Mouse (Mus musculus) hindbrain, postnatal 0 days (tissue): ENCODE measurements around the gene Aldh3b2. TPM values are rescaled to one million over a fixed set of nuclear protein-coding genes. Genes with fewer than 3 reads are reported as not detected.

Source experiments
- ATAC-seq: fragments of 200-750 bp; cut with Nextera tagmentation; 2 replicates; pipeline ENCODE4 v1.8.0; 2017; ENCODE audit warnings: mild to moderate bottlenecking, moderate TSS enrichment, moderate library complexity
- DNase-seq: peaks from one replicate; pipeline ENCODE4 v3.0.0-alpha.2; 2015; ENCODE audit warnings: low spot score
- H3K27ac ChIP-seq: fragments of 300-500 bp; sonication (generic); 2 replicates; pipeline ENCODE4 v1.5.1; 2014; ENCODE audit warnings: mild to moderate bottlenecking
- H3K27me3 ChIP-seq: fragments of 300-500 bp; sonication (generic); 2 replicates; pipeline ENCODE4 v1.6.1; 2014; ENCODE audit warnings: low read length, mixed read lengths; ENCODE audit not compliant: insufficient read depth
- H3K36me3 ChIP-seq: fragments of 300-500 bp; sonication (generic); 2 replicates; pipeline ENCODE4 v1.6.1; 2014; ENCODE audit warnings: low read length, mixed read lengths; ENCODE audit not compliant: insufficient read depth
- H3K4me1 ChIP-seq: fragments of 300-500 bp; sonication (generic); 2 replicates; pipeline ENCODE4 v1.6.1; 2014; ENCODE audit warnings: antibody characterized with exemption, low read length, mixed read lengths; ENCODE audit not compliant: insufficient read depth
- H3K4me2 ChIP-seq: fragments of 300-500 bp; sonication (generic); 2 replicates; pipeline ENCODE4 v1.6.1; 2014; ENCODE audit warnings: low read depth, mild to moderate bottlenecking, low read length, moderate library complexity, mixed read lengths
- H3K4me3 ChIP-seq: fragments of 300-500 bp; sonication (generic); 2 replicates; pipeline ENCODE4 v1.5.1; 2014; ENCODE audit warnings: low read length
- H3K9ac ChIP-seq: fragments of 300-500 bp; sonication (generic); replicated peaks from 2 replicates; pipeline ENCODE4 v1.6.1; 2014; ENCODE audit warnings: mild to moderate bottlenecking, low read length, moderate library complexity, mixed read lengths
- H3K9me3 ChIP-seq: fragments of 300-500 bp; sonication (generic); 2 replicates; pipeline ENCODE4 v1.6.1; 2016; ENCODE audit warnings: low read length, mixed read lengths
- CTCF ChIP-seq: IDR thresholded peaks from 2 replicates; pipeline ENCODE4 v1.5.1; 2016; ENCODE audit warnings: antibody characterized with exemption, control low read depth, low read depth
- WGBS: fragments of 180-500 bp; shearing (Covaris S2); extraction: QIAGEN DNeasy Blood & Tissue Kit; methylation state at CpG from one replicate; pipeline ENCODE4 v1.1.7; 2014; 5-methylcytosine and 5-hydroxymethylcytosine counted together
- polyA plus RNA-seq: library from polyadenylated mRNA; unstranded; fragments of >200 nt; fragmentation: Nextera tagmentation; extraction: Ambion mirVana; gene quantifications from 2 replicates; pipeline ENCODE4 v1.2.1, GENCODE M21; 2015
- total RNA-seq: library from RNA; depleted of rRNA; stranded (reverse); fragments of >200 nt; gene quantifications from 2 replicates; pipeline ENCODE4 v1.2.3, GENCODE M21; 2014

Aldh3b2 gene
- total and polyA plus RNA-seq, 2 experiments from 2014 or later, result 0.95 to 1.1 TPM

GRCm38 (mm10) chr19:3926685-3927084 is 45.4 kb upstream of the Aldh3b2 start:
- DNase-seq (no peak), ATAC-seq (no peak)
- H3K4me3 ChIP-seq, result no peak overlapping the region
- no peak overlapping the region for H3K4me2 ChIP-seq
- no peaks in the 10 kb centered on the region for H3K36me3 ChIP-seq
- 58% methylated on average over 6 of the region's 6 CpGs for WGBS
- H3K4me1 ChIP-seq, result 0 out of 2 replicates have a peak, but pooled peaks cover 9% of the 10 kb centered on the region
- no peak for TF ChIP-seq CTCF
- no peaks in the 10 kb centered on the region for H3K27me3 ChIP-seq
- H3K9ac ChIP-seq, result no peak overlapping the region
- H3K9me3 ChIP-seq, result no peaks in the 10 kb centered on the region
- H3K27ac ChIP-seq, result no peak overlapping the region

- no peak for ATAC-seq
- Histone ChIP-seq H3K4me2 (no peak overlapping the region), H3K9ac (no peak overlapping the region), H3K4me3 (no peak overlapping the region), H3K4me1 (0 out of 2 replicates have a peak, but pooled peaks cover 9% of the 10 kb centered on the region), H3K36me3 (no peaks in the 10 kb centered on the region), H3K27me3 (no peaks in the 10 kb centered on the region), H3K9me3 (no peaks in the 10 kb centered on the region), H3K27ac (no peak overlapping the region)
- TF ChIP-seq CTCF, result no peak
- DNase-seq, result no peak
- 88% methylated on average over 4 of the region's 4 CpGs for WGBS
These were observed 44.1 kb upstream of the Aldh3b2 start for GRCm38 (mm10) chr19:3927989-3928388.

GRCm38 (mm10) chr19:3928779-3929178 is 43.3 kb upstream of the Aldh3b2 start:
- ATAC-seq, result no peak

GRCm38 (mm10) chr19:3929211-3929941 is 42.8 kb upstream of the Aldh3b2 start, which contains the start of gene Aldh3b1:
Aldh3b1 (minus strand) TSS chr19:3929808.
- peak; percentile 89 for ATAC-seq

More at GRCm38 (mm10) chr19:3928779-3929178, 43.3 kb upstream of the Aldh3b2 start:
- H3K4me2 ChIP-seq, result no peak overlapping the region
- H3K9ac ChIP-seq, result no peak overlapping the region
- no peaks in the 10 kb centered on the region for H3K9me3 ChIP-seq
- H3K27me3 ChIP-seq, result no peaks in the 10 kb centered on the region
- no peaks in the 10 kb centered on the region for H3K36me3 ChIP-seq
- 0 out of 2 replicates have a peak, but pooled peaks cover 9% of the 10 kb centered on the region for H3K4me1 ChIP-seq
- no peak overlapping the region for H3K4me3 ChIP-seq
- DNase-seq, result no peak
- H3K27ac ChIP-seq, result peak overlapping the region; percentile 73; the same call in 1 of the 2 replicates
- whole genome bisulfite sequencing, result 50% methylated on average over 4 of the region's 4 CpGs
- no peak for TF ChIP-seq CTCF

GRCm38 (mm10) chr19:3930262-3931057 is 41.7 kb upstream of the Aldh3b2 start:
- Histone ChIP-seq H3K4me2 (no peak overlapping the region), H3K4me3 (no peak overlapping the region), H3K9me3 (no peaks in the 10 kb centered on the region), H3K4me1 (0 out of 2 replicates have a peak, but pooled peaks cover 12% of the 10 kb centered on the region), H3K9ac (peak overlapping the region; percentile 25; the same call in 1 of the 2 replicates), H3K36me3 (no peaks in the 10 kb centered on the region), H3K27ac (peak overlapping the region; percentile 73), H3K27me3 (no peaks in the 10 kb centered on the region)
- DNase-seq, result peak; percentile 31
- no peak for TF ChIP-seq CTCF
- no peak for ATAC-seq
- WGBS, result 61% methylated on average over 21 of the region's 21 CpGs

More at GRCm38 (mm10) chr19:3929211-3929941, 42.8 kb upstream of the Aldh3b2 start, which contains the start of gene Aldh3b1:
- Histone ChIP-seq H3K4me2 (peak within 1 kb of the TSS; percentile 29), H3K27me3 (no peaks in the 10 kb centered on the region), H3K4me1 (0 out of 2 replicates have a peak, but pooled peaks cover 9% of the 10 kb centered on the region), H3K4me3 (no peak within 1 kb of the TSS), H3K9ac (peak within 1 kb of the TSS; percentile 25; the same call in 1 of the 2 replicates), H3K9me3 (no peaks in the 10 kb centered on the region), H3K36me3 (no peaks in the 10 kb centered on the region), H3K27ac (peak within 1 kb of the TSS; percentile 73)
- DNase-seq, result peak; percentile 82
- WGBS, result 27% methylated on average over 12 of the region's 12 CpGs
- no peak for TF ChIP-seq CTCF

GRCm38 (mm10) chr19:3931716-3932115 is 40.4 kb upstream of the Aldh3b2 start:
- Histone ChIP-seq H3K27ac (no peak overlapping the region), H3K9ac (no peak overlapping the region), H3K4me3 (no peak overlapping the region), H3K9me3 (no peaks in the 10 kb centered on the region), H3K36me3 (no peaks in the 10 kb centered on the region), H3K4me1 (0 out of 2 replicates have a peak, but pooled peaks cover 18% of the 10 kb centered on the region), H3K4me2 (no peak overlapping the region), H3K27me3 (no peaks in the 10 kb centered on the region)
- DNase-seq (no peak), ATAC-seq (no peak)
- 90% methylated on average over 9 of the region's 9 CpGs for WGBS
- no peak for TF ChIP-seq CTCF
